ENCODE assay signal across 26 mouse cellular contexts in the genomic region with DNA sequence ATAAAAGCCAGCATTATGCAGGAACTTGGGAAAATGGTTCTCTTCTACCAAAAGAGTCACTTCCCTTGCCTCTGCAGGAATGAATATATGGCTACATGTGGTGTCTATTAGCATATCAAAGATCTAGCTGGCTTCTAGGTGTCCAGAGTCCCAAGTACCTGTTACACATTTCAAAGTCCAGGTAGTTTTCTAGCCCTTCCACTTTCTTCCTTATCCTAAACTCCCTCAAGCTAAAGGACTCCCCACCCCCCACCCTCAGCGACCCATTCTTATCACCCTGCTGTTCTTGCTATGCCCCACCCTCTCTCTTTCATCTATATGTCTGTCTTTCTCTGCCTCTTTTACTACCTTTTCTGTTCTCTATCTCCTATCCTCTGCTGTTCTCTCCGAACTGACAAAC.
DNase-seq lines count a peak whose midpoint lies in the region; ATAC-seq lines count a peak whose summit lies in the region.
"Had no signal": no experiment of that assay in that cellular context is flagged by ENCODE, and none has a peak within 500 bp of the region (broad histone marks: within the 10 kb centered on the region; RNA-seq: fewer than 3 reads in every experiment).

No protein-coding gene starts in this region.

- H3K36me3 ChIP-seq in intestine, embryonic 16.5 days (ENCODE audit: control insufficient read depth, insufficient read depth, low read length): no peaks in the 10 kb centered on the region
- no peaks in the 10 kb centered on the region for H3K36me3 ChIP-seq in limb, embryonic 10.5 days
- H3K36me3 ChIP-seq: embryonic facial prominence, embryonic 13.5 days; embryonic facial prominence, embryonic 15.5 days; forebrain, embryonic 10.5 days; forebrain, embryonic 12.5 days had no signal

- H3K4me3 ChIP-seq in intestine, embryonic 16.5 days (ENCODE audit: low read length): no peak overlapping the region
- H3K4me3 ChIP-seq in limb, embryonic 10.5 days: no peak overlapping the region
- H3K4me3 ChIP-seq: embryonic facial prominence, embryonic 13.5 days; embryonic facial prominence, embryonic 15.5 days; erythroblast, embryonic 14.5 days; forebrain, embryonic 10.5 days; forebrain, embryonic 12.5 days had no signal

- ATAC-seq in intestine, embryonic 16.5 days: peak; percentile 97
- ATAC-seq: CD4-positive, CD25-positive, alpha-beta regulatory T cell, adult 4 months; forebrain, embryonic 14.5 days; forebrain, embryonic 16.5 days had no signal

- H3K27me3 ChIP-seq in intestine, embryonic 16.5 days (replicated peaks; ENCODE audit: control insufficient read depth, insufficient read depth, low read length): no peaks in the 10 kb centered on the region
- no peaks in the 10 kb centered on the region for H3K27me3 ChIP-seq in limb, embryonic 10.5 days (ENCODE audit: low read depth, poor library complexity, severe bottlenecking)
- H3K27me3 ChIP-seq: CH12.LX; embryonic facial prominence, embryonic 13.5 days; embryonic facial prominence, embryonic 15.5 days; forebrain, embryonic 12.5 days had no signal

- WGBS in intestine, embryonic 16.5 days: 24% methylated on average over 2 of the region's 2 CpGs
- 24% methylated on average over 2 of the region's 2 CpGs for WGBS in limb, embryonic 10.5 days

- intact Hi-C loops in gastrocnemius, postnatal 14 days (cut with DNase I; ENCODE audit: low total_unique reads): loop anchor here (10.0 kb wide), 1 partner anchor 1434 kb away; no protein-coding TSS in a partner anchor

- H3K4me1 ChIP-seq in intestine, embryonic 16.5 days (ENCODE audit: control insufficient read depth, insufficient read depth, low read length): no peaks in the 10 kb centered on the region
- H3K4me1 ChIP-seq in limb, embryonic 10.5 days: no peaks in the 10 kb centered on the region
- H3K4me1 ChIP-seq: embryonic facial prominence, embryonic 13.5 days; embryonic facial prominence, embryonic 15.5 days; forebrain, embryonic 10.5 days; forebrain, embryonic 12.5 days had no signal

- no peak overlapping the region for H3K27ac ChIP-seq in intestine, embryonic 16.5 days (ENCODE audit: low read length)
- no peak overlapping the region for H3K27ac ChIP-seq in limb, embryonic 10.5 days
- H3K27ac ChIP-seq: embryonic facial prominence, embryonic 13.5 days; embryonic facial prominence, embryonic 15.5 days; forebrain, embryonic 10.5 days; forebrain, embryonic 12.5 days had no signal

- DNase-seq in ES-CJ7 (ENCODE audit: low read depth, low spot score): peak; percentile 4
- DNase-seq in ZHBTc4 (ENCODE audit: low read depth, low spot score): peak; percentile 4
- no peak for DNase-seq in gastrocnemius, postnatal 14 days
- DNase-seq in limb, embryonic 10.5 days (ENCODE audit: low spot score): no peak
- DNase-seq in right cerebral cortex, adult 18-20 months: no peak
- DNase-seq: adrenal gland, adult 2 months; adrenal gland, postnatal 10 days; adrenal gland, postnatal 25 days; B cell, adult 2 months; cerebellum, adult 11 months; cerebellum, adult 18-20 months; cerebellum, adult 8-10 months; cerebellum, adult 9-11 months; cerebellum, postnatal 14 days; cerebellum, postnatal 36 days; embryo, embryonic 11 days had no signal

- no peak overlapping the region for H3K4me2 ChIP-seq in intestine, embryonic 16.5 days (ENCODE audit: low read depth, low read length)
- H3K4me2 ChIP-seq: embryonic facial prominence, embryonic 13.5 days; embryonic facial prominence, embryonic 15.5 days; forebrain, embryonic 12.5 days had no signal

- H3K9me3 ChIP-seq in intestine, embryonic 16.5 days (ENCODE audit: control insufficient read depth, low read length): no peaks in the 10 kb centered on the region
- no peaks in the 10 kb centered on the region for H3K9me3 ChIP-seq in limb, embryonic 10.5 days (replicated peaks)
- H3K9me3 ChIP-seq: embryonic facial prominence, embryonic 13.5 days; embryonic facial prominence, embryonic 15.5 days; forebrain, embryonic 10.5 days; forebrain, embryonic 12.5 days had no signal

- no peak overlapping the region for H3K9ac ChIP-seq in intestine, embryonic 16.5 days (ENCODE audit: low read depth, low read length)
- H3K9ac ChIP-seq: embryonic facial prominence, embryonic 13.5 days; embryonic facial prominence, embryonic 15.5 days; forebrain, embryonic 12.5 days had no signal

Comparison
In these comparisons a context has a peak if more than half of its experiments do, and no peak if none do; other contexts are left out.
1. DNase-seq: peak in ES-CJ7 (single experiment) and ZHBTc4 (single experiment); none in gastrocnemius, postnatal 14 days (single experiment), limb, embryonic 10.5 days (single experiment) and right cerebral cortex, adult 18-20 months (single experiment).